Mouse (Mus musculus) hindbrain, embryonic 15.5 days (tissue): Measurements from ENCODE around the gene Nol9. TPM values are rescaled to one million over a fixed set of nuclear protein-coding genes. Genes with fewer than 3 reads are reported as not detected.
"Not testable (repeated sequence)": the region's sequence is repeated elsewhere in the genome, so short reads cannot be mapped to it uniquely, and the experiment has no call there.

Experiments
- ATAC-seq: fragments of 200-750 bp; cut with Nextera tagmentation; 2 replicates; pipeline ENCODE4 v1.8.0; 2017; ENCODE audit warnings: low read depth, moderate number of reproducible peaks, moderate TSS enrichment; ENCODE audit not compliant: low FRiP score
- H3K27ac ChIP-seq: fragments of 300-500 bp; sonication (generic); replicated peaks from 2 replicates; pipeline ENCODE4 v1.5.1; 2015; ENCODE audit warnings: mild to moderate bottlenecking, inconsistent platforms
- H3K27me3 ChIP-seq: fragments of 300-500 bp; sonication (generic); 2 replicates; pipeline ENCODE4 v1.6.1; 2015; ENCODE audit warnings: control low read depth, inconsistent platforms
- H3K36me3 ChIP-seq: fragments of 300-500 bp; sonication (generic); 2 replicates; pipeline ENCODE4 v1.6.1; 2015; ENCODE audit warnings: control low read depth, inconsistent platforms
- H3K4me1 ChIP-seq: fragments of 300-500 bp; sonication (generic); replicated peaks from 2 replicates; pipeline ENCODE4 v1.6.1; 2015; ENCODE audit warnings: control low read depth, inconsistent platforms
- H3K4me2 ChIP-seq: fragments of 300-500 bp; sonication (generic); 2 replicates; pipeline ENCODE4 v1.6.1; 2015; ENCODE audit warnings: moderate library complexity, mild to moderate bottlenecking, inconsistent platforms
- H3K4me3 ChIP-seq: fragments of 300-500 bp; sonication (generic); 2 replicates; pipeline ENCODE4 v1.5.1; 2015; ENCODE audit warnings: mild to moderate bottlenecking, inconsistent platforms
- H3K9ac ChIP-seq: fragments of 300-500 bp; sonication (generic); 2 replicates; pipeline ENCODE4 v1.6.1; 2015; ENCODE audit warnings: inconsistent platforms
- H3K9me3 ChIP-seq: fragments of 300-500 bp; sonication (generic); 2 replicates; pipeline ENCODE4 v1.6.1; 2016; ENCODE audit warnings: control low read depth, inconsistent platforms
- WGBS: fragments of 180-500 bp; shearing (Covaris S2); methylation state at CpG from one replicate; pipeline ENCODE4 v1.1.7; 2015; 5-methylcytosine and 5-hydroxymethylcytosine counted together
- polyA plus RNA-seq: library from polyadenylated mRNA; unstranded; fragments of >200 nt; fragmentation: Nextera tagmentation; extraction: Ambion mirVana; gene quantifications from 2 replicates; pipeline ENCODE4 v1.2.1, GENCODE M21; 2015

Gene Nol9
- polyA plus RNA-seq, 1 experiment from 2014 or later = 27.1 TPM

GRCm38 (mm10) chr4:152036464-152036863 lies 2.7 kb upstream of the Nol9 start:
- not testable (repeated sequence) for H3K36me3 ChIP-seq, H3K27me3 ChIP-seq, H3K9ac ChIP-seq, H3K4me2 ChIP-seq, ATAC-seq, H3K4me3 ChIP-seq, H3K27ac ChIP-seq, H3K9me3 ChIP-seq
- H3K4me1 ChIP-seq = peaks cover 14% of the 10 kb centered on the region
- 92% methylated on average over 6 of the region's 6 CpGs for WGBS

DNA sequence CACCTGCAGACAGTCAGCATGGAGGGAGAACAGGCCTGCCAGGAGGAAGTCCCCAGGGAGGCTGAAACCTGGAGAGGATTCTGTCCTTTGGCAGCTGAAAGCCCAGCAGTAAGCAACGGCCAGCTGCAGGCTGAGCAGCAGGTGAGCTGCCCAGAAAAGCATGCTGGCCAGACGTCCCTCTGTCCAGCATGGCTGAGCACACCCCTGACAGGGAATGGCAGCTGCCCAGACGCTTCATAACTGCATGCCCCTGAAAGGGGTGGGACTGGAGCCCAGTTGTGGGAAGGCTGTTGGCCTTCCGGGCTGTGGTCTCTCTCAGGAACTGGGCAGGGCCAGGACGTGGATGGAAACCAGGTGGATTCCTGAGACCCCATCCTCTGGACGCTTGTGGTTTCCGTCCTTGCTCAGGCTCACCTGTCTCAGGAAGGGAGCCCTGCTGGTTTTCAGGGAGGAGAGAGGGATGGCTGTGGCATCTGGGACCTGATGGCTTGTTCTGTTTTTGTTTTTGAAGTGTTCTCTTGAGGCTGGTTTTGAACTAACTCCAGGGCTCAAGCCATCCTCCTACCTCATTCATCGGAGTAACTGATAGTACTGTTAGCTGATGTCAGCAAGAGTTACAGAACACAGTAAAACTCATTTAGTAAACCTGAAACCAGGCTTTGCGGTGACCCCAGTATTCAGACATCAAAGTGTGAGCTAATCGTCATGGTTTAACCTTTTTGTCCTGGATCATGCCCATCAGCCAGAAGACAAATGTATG lies 716 bp upstream of the Nol9 start, which contains the start of gene Tas1r1:
Gene Tas1r1, minus strand, starts transcription at position 344 of the 760 bp plus-strand sequence.
- WGBS = 49% methylated on average over 10 of the region's 10 CpGs
- H3K9me3 ChIP-seq = no peaks in the 10 kb centered on the region
- H3K27me3 ChIP-seq = no peaks in the 10 kb centered on the region
- H3K4me3 ChIP-seq = peak within 1 kb of the TSS; percentile 96
- peak within 1 kb of the TSS; percentile 72 for H3K27ac ChIP-seq
- peak within 1 kb of the TSS; percentile 84 for H3K4me2 ChIP-seq
- peaks cover 20% of the 10 kb centered on the region for H3K36me3 ChIP-seq
- peaks cover 14% of the 10 kb centered on the region for H3K4me1 ChIP-seq
- H3K9ac ChIP-seq = peak within 1 kb of the TSS; percentile 82
- ATAC-seq = peak; percentile 23; the same call in 1 of the 2 replicates

GRCm38 (mm10) chr4:152039831-152040310 lies 750 bp downstream of the Nol9 start:
- no peak for ATAC-seq
- peak overlapping the region; percentile 96 for H3K4me3 ChIP-seq
- H3K4me1 ChIP-seq = peaks cover 14% of the 10 kb centered on the region
- peak overlapping the region; percentile 72; the same call in 1 of the 2 replicates for H3K27ac ChIP-seq
- H3K27me3 ChIP-seq = no peaks in the 10 kb centered on the region
- no peaks in the 10 kb centered on the region for H3K9me3 ChIP-seq
- H3K9ac ChIP-seq = peak overlapping the region; percentile 82
- H3K36me3 ChIP-seq = peaks cover 27% of the 10 kb centered on the region
- WGBS = 4% methylated on average over 25 of the region's 25 CpGs
- peak overlapping the region; percentile 84 for H3K4me2 ChIP-seq

- Histone ChIP-seq H3K4me2 (no peak overlapping the region), H3K4me3 (no peak overlapping the region), H3K27me3 (no peaks in the 10 kb centered on the region), H3K9ac (no peak overlapping the region), H3K36me3 (peaks cover 45% of the 10 kb centered on the region), H3K4me1 (peaks cover 14% of the 10 kb centered on the region), H3K9me3 (no peaks in the 10 kb centered on the region), H3K27ac (no peak overlapping the region)
- 95% methylated on average over 22 of the region's 22 CpGs for WGBS
- ATAC-seq = no peak
These were observed 3.0 kb downstream of the Nol9 start for GRCm38 (mm10) chr4:152041924-152042641.

DNA sequence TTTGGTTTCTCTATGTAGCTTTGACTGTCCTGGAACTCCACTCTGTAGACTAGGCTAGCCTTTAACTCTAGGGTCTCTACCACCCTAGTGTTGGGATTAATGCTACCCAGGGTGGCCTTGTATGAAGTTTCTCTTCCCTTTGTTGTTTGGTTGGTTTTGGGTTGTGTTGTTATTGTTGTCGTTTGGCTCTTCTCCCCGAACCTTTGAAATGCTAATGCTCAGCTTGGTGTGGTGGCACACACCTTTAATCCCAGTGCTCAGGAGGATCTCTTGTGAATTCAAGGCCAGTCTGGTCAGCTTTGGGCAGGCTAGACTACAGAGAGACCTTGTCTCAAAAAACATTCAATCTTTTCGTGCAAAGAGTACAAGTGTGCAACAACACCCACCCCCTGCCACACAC lies 4.0 kb downstream of the Nol9 start:
- ATAC-seq = no peak
- H3K9ac ChIP-seq = no peak overlapping the region
- H3K4me2 ChIP-seq = no peak overlapping the region
- H3K27me3 ChIP-seq = no peaks in the 10 kb centered on the region
- no peak overlapping the region for H3K4me3 ChIP-seq
- H3K4me1 ChIP-seq = peaks cover 14% of the 10 kb centered on the region
- no peaks in the 10 kb centered on the region for H3K9me3 ChIP-seq
- peaks cover 55% of the 10 kb centered on the region for H3K36me3 ChIP-seq
- 90% methylated on average over 3 of the region's 3 CpGs for WGBS
- H3K27ac ChIP-seq = no peak overlapping the region

- Histone ChIP-seq H3K36me3 (peaks cover 63% of the 10 kb centered on the region), H3K27me3 (no peaks in the 10 kb centered on the region), H3K27ac (no peak overlapping the region), H3K4me3 (no peak overlapping the region), H3K9ac (no peak overlapping the region), H3K4me1 (peaks cover 10% of the 10 kb centered on the region), H3K4me2 (no peak overlapping the region), H3K9me3 (no peaks in the 10 kb centered on the region)
- ATAC-seq = no peak
- WGBS = 79% methylated on average over 6 of the region's 6 CpGs
These were observed 5.5 kb downstream of the Nol9 start for GRCm38 (mm10) chr4:152044609-152045008.

- H3K4me1 ChIP-seq = no peaks in the 10 kb centered on the region
- 72% methylated on average over 9 of the region's 9 CpGs for WGBS
- no peak overlapping the region for H3K27ac ChIP-seq
- H3K9ac ChIP-seq = no peak overlapping the region
- no peaks in the 10 kb centered on the region for H3K9me3 ChIP-seq
- H3K4me2 ChIP-seq = no peak overlapping the region
- ATAC-seq = peak; percentile 34; the same call in 1 of the 2 replicates
- H3K4me3 ChIP-seq = no peak overlapping the region
- no peaks in the 10 kb centered on the region for H3K27me3 ChIP-seq
- H3K36me3 ChIP-seq = peaks cover 23% of the 10 kb centered on the region
These were observed 23.4 kb downstream of the Nol9 start for GRCm38 (mm10) chr4:152062390-152063110.

GRCm38 (mm10) chr4:152067280-152067679 lies 28.2 kb downstream of the Nol9 start:
- no peak overlapping the region for H3K9ac ChIP-seq
- no peaks in the 10 kb centered on the region for H3K36me3 ChIP-seq
- no peaks in the 10 kb centered on the region for H3K27me3 ChIP-seq
- no peaks in the 10 kb centered on the region for H3K9me3 ChIP-seq
- no peak overlapping the region for H3K4me3 ChIP-seq
- H3K4me1 ChIP-seq = peaks cover 5% of the 10 kb centered on the region
- no peak overlapping the region for H3K4me2 ChIP-seq
- H3K27ac ChIP-seq = no peak overlapping the region
- ATAC-seq = peak; percentile 61; the same call in 1 of the 2 replicates

- Histone ChIP-seq H3K4me3 (no peak overlapping the region), H3K27me3 (no peaks in the 10 kb centered on the region), H3K4me1 (peaks cover 11% of the 10 kb centered on the region), H3K36me3 (no peaks in the 10 kb centered on the region), H3K4me2 (no peak overlapping the region), H3K27ac (no peak overlapping the region), H3K9me3 (no peaks in the 10 kb centered on the region), H3K9ac (no peak overlapping the region)
- 70% methylated on average over 6 of the region's 6 CpGs for WGBS
- no peak for ATAC-seq
These were observed 29.1 kb downstream of the Nol9 start for GRCm38 (mm10) chr4:152068166-152068724.

GRCm38 (mm10) chr4:152069245-152069644 lies 30.1 kb downstream of the Nol9 start:
- no peak overlapping the region for H3K4me3 ChIP-seq
- no peak overlapping the region for H3K9ac ChIP-seq
- no peaks in the 10 kb centered on the region for H3K9me3 ChIP-seq
- H3K36me3 ChIP-seq = no peaks in the 10 kb centered on the region
- H3K27ac ChIP-seq = no peak overlapping the region
- 88% methylated on average over 3 of the region's 3 CpGs for WGBS
- no peak overlapping the region for H3K4me2 ChIP-seq
- no peaks in the 10 kb centered on the region for H3K27me3 ChIP-seq
- H3K4me1 ChIP-seq = peaks cover 11% of the 10 kb centered on the region
- ATAC-seq = no peak

DNA sequence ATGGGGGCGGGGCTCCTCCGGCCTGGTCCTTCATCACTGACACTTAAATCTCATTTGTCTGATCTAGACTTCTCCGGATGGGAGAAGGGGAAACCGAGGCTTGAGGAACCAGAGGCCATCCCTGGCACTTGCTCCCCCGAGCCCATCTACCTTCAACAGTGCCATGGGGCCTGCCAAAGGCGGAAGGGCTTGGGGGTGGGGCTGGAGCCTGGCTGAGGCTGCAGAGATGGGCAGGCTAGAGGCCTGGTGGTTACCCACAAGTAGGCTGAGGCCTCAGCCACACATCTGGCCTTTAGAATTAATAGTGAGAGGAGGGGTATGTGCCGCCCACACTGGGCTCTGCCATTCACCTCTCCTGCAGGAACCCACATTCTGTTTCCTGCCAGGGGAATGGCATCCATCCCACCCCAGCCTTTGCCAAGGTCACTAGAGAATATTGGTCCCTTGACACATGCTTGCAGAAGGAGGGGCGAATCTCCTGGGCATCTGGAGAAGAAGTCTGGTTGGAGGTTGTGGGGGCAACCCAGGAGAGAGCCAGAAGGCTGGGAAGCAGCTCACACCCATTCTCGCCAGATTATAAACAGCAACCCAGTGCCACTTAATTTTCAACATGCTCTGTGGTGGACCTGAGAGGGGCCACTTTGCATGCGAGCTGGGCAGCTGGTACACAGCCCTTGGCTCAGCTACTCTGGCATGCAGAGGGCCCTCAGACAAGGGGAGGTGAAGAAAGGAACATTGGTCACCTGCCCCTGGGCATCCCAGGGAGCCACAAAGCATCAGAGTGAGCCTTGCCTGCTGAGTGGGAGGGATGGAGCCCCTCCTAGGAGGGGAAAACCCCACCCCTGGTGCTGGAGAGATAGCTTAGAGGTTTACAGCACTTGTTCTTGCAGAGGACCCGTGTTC lies 31.6 kb downstream of the Nol9 start:
- Histone ChIP-seq H3K4me1 (peaks cover 11% of the 10 kb centered on the region), H3K36me3 (no peaks in the 10 kb centered on the region), H3K9me3 (no peaks in the 10 kb centered on the region), H3K4me3 (no peak overlapping the region), H3K9ac (no peak overlapping the region), H3K27me3 (no peaks in the 10 kb centered on the region), H3K4me2 (no peak overlapping the region), H3K27ac (no peak overlapping the region)
- WGBS = 76% methylated on average over 11 of the region's 11 CpGs
- ATAC-seq = no peak
